Mouse (Mus musculus): ENCODE measurements around the gene Dhrs11. TPM values are rescaled to one million over a fixed set of nuclear protein-coding genes. Genes with fewer than 3 reads are reported as not detected.

Gene Dhrs11
- 52.3 and 69.2 TPM in 2 replicates for polyA plus RNA-seq (2012; ENCODE audit: low replicate concordance)

GRCm38 (mm10) chr11:84828516-84829399 is at the start of gene Dhrs11:
Gene Dhrs11, minus strand, starts transcription at chr11:84828994.

GRCm38 (mm10) chr11:84870337-84871043 is 41.7 kb upstream of the Dhrs11 start, which contains the start of gene Ggnbp2:
Gene Ggnbp2, minus strand, starts transcription at chr11:84870817.

GRCm38 (mm10) chr11:84818961-84819692 is 9.7 kb downstream of the Dhrs11 start, which contains the start of gene Mrm1:
Gene Mrm1, minus strand, starts transcription at chr11:84819515.

Other genes starting within 250 kb of the Dhrs11 start
- gene Mrm1, start 9.5 kb downstream of the Dhrs11 start, polyA plus RNA-seq (2012; ENCODE audit: low replicate concordance) = 12.9 and 14.9 TPM in 2 replicates
- gene Ggnbp2, start 41.8 kb upstream of the Dhrs11 start, polyA plus RNA-seq (2012; ENCODE audit: low replicate concordance) = 46.3 and 57.5 TPM in 2 replicates
- 44.0 and 68.6 TPM in 2 replicates for gene Myo19, start 51.2 kb upstream of the Dhrs11 start, polyA plus RNA-seq (2012; ENCODE audit: low replicate concordance)
- gene Pigw, start 51.3 kb upstream of the Dhrs11 start, polyA plus RNA-seq (2012; ENCODE audit: low replicate concordance) = 1.3 and 7.1 TPM in 2 replicates
- gene Znhit3, start 87.4 kb upstream of the Dhrs11 start, polyA plus RNA-seq (2012; ENCODE audit: low replicate concordance) = 0.89 and 3.2 TPM in 2 replicates
- gene Car4, start 128.8 kb upstream of the Dhrs11 start, polyA plus RNA-seq (2012; ENCODE audit: low replicate concordance) = 0.43 TPM in 1 of 2 replicates, not detected in the other